Mouse (Mus musculus) left cerebral cortex, adult 9 months (tissue): ENCODE results near the gene Ccl21b.
"Not testable (repeated sequence)": the region's sequence is repeated elsewhere in the genome, so short reads cannot be mapped to it uniquely, and the experiment has no call there.

Source experiments
- DNase-seq, 2 experiments: peaks; one replicate each; pipeline ENCODE4 v3.0.0; 2022; ENCODE audit warnings: low spot score in 2 of 2

Gene Ccl21b

GRCm38 (mm10) chr4:42255467-42255866 is at the start of gene Ccl21b:
Ccl21b (plus strand) TSS chr4:42255767.
- not testable (repeated sequence) for DNase-seq

GRCm38 (mm10) chr4:42240339-42240738 is 15.2 kb upstream of the Ccl21b start, which contains the start of gene Gm10600:
Gm10600 (plus strand) TSS chr4:42240639.
- DNase-seq = not testable (repeated sequence)

- not testable (repeated sequence) for DNase-seq
Measured at GRCm38 (mm10) chr4:42293967-42294366, 38.4 kb downstream of the Ccl21b start, which contains the start of gene Gm21953. Gm21953 (plus strand) TSS chr4:42294267.
